Mouse (Mus musculus) liver, adult 2 months (tissue): ENCODE measurements around the gene Dlec1.

Source experiments
- CTCF ChIP-seq: fragments of 200-500 bp; IDR thresholded peaks from 2 replicates; pipeline ENCODE4 v1.5.1; 2011; ENCODE audit warnings: low read depth, low read length, control low read depth
- POLR2A ChIP-seq: fragments of 200-500 bp; IDR thresholded peaks from 2 replicates; pipeline ENCODE4 v1.6.1; 2011; ENCODE audit warnings: low read length, control low read depth; ENCODE audit not compliant: insufficient read depth; ENCODE audit errors: extremely low read depth

- TF ChIP-seq CTCF: no peak
- TF ChIP-seq POLR2A: no peak
Observed at GRCm38 (mm10) chr9:119110640-119111039, 8.4 kb downstream of the Dlec1 start.
